Mouse (Mus musculus) kidney, adult 2 months (tissue): ENCODE data around the gene Mthfd2l.

Experiments used
- CTCF ChIP-seq: fragments of 200-500 bp; conservative IDR thresholded peaks from 2 replicates; pipeline ENCODE4 v1.5.1; 2011; ENCODE audit warnings: low read depth, mild to moderate bottlenecking, control low read depth, low read length, moderate library complexity, mixed read lengths; ENCODE audit not compliant: insufficient read depth, insufficient read length
- POLR2A ChIP-seq: fragments of 200-500 bp; IDR thresholded peaks from one replicate; pipeline ENCODE4 v1.6.1; 2011; ENCODE audit warnings: low read depth, low read length, control low read depth

DNA sequence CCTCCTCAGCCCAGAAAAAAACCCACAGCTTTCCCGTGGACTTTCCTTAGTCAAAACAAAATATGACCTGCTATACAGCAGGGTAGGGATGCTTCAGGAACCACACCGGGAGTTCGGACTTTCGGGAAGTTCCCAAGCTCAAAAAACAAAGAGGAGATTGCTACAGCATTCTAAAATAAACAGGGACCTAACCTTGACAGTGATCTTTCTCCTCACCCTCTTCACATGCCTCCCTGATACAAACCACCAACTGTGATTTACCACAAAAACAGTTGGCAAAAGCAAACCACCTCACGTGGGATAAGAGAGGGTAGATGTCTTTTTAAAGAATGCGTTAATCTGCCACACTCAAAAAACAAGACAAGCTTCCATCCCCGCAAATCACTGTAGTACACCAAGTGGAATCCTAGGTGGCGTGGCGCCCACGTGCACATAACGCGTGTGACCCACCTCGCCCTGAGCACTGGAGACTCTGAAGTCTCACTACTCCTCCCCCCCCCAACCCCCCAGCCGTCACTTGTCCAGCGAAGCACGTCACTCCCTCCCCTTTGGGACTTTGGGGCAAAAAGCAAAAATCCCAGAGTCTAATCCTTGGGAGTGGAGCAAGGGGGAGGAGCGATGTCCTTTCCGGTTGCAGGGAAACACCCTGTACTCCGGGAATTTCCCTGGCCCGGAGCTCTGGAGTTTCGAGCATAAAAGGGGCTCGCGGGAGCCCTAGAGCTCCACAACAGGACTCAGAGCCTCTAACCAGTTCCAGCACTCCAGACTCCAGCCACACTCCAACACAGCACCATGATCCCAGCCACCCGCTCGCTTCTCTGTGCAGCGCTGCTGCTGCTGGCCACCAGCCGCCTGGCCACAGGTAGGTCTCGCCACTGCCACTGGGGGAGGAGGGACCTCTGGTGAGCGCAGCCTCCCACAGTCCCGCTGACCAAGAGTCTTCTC is 40.1 kb upstream of the Mthfd2l start, which contains the start of gene Cxcl1:
- TF ChIP-seq POLR2A (no peak), CTCF (peak; percentile 47)
